Mouse (Mus musculus): ENCODE results near the gene D10Wsu102e.

DNA sequence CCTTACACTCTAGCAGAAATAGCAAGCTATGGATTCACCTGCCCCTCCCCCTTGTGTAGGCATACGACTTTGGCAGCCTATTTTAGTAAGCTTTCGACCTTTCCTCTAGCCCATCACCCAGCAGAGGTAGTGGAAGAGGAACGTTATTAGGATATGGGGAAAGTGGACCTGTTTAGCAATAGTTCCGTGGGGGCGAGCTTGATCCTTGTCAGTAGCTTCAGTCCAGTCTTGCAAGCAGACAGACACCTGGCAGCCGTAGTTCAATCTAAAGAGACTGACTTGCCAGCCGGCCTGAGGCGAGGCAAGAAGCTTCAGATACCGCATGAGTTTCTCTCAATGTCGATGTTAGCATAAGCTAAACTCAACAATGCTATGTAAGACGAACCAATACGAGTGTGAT is 3.6 kb upstream of the D10Wsu102e start:
- TF ChIP-seq POLR2A (IDR thresholded peaks at IDR 0.05; ENCODE audit: insufficient read depth, low read depth, low read length): no peak
- TF ChIP-seq CTCF (IDR thresholded peaks at IDR 0.05; ENCODE audit: insufficient read depth, low read depth, low read length): no peak

Data from olfactory bulb, adult 2 months (tissue).